Mouse (Mus musculus): ENCODE measurements around the gene Ttc28. TPM values are rescaled to one million over a fixed set of nuclear protein-coding genes. Genes with fewer than 3 reads are reported as not detected.

Gene Ttc28
- total RNA-seq, 2 experiments from 2014 or later, result 0.29 to 0.89 TPM

GRCm38 (mm10) chr5:111123050-111123746, 243.6 kb downstream of the Ttc28 start:
- no peak for ATAC-seq (ENCODE audit: poor library complexity, severe bottlenecking)

GRCm38 (mm10) chr5:111124620-111125200, 245.1 kb downstream of the Ttc28 start:
- ATAC-seq (ENCODE audit: poor library complexity, severe bottlenecking), result no peak

DNA sequence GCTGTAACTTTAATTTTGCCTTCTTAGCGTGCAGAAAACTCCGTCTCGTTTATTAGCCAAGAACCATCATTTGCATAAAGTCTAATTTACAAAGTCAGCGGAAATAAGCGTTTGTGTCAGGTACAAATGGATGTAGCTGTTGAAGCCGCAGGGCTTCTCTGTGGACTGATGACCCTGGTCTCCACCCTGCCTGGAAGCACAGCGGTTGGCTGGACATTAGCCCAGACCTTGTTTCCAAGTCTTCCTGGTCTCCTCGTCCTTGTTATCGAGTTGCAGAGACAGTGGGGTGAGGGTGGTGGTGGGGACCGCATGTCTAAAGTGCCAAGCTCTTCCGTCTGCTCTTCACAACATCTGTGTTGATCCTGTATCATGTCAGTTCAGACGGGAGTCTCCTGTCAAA, 246.1 kb downstream of the Ttc28 start:
- ATAC-seq (ENCODE audit: poor library complexity, severe bottlenecking), result no peak

DNA sequence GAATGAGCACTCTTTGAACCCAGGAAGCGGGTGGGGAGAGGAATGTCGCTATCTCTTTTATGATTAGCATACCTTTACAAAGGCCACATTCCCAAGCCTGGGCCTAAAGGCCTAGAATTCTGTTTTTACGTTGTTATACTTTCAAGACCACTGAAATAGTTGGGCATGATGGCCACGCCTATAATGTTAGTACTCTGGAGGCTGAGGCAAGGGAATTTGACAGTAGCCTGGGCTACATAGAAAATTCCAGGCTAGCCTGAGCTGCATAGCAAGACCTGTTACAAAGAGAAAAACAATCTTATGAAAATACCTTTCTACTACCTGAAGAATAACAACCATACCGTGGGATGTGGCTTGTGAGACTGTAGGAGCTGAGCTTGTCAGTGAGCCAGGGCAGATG, 248.2 kb downstream of the Ttc28 start:
- ATAC-seq (ENCODE audit: poor library complexity, severe bottlenecking), result no peak

DNA sequence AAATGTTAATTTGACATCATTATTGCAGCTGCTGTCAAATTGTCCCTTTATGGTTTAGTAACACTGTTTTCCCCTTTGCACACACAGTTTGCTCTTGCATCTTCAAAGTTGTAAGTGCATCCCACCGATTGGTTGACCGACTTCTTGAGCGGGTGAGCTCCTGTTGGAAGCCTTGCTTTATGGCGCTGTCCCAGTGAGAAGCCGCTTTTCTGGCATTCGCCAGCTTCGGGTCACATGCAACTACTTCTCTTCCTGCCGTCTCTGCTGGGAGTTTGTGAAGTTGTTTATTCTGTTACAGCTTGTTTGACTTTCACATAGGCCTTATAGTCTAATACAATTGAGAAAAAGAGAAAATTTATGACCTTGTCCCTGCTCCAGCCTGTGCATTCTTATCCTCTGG, 250.5 kb downstream of the Ttc28 start:
- ATAC-seq (ENCODE audit: poor library complexity, severe bottlenecking), result no peak

GRCm38 (mm10) chr5:111131561-111131960, 252.0 kb downstream of the Ttc28 start:
- no peak for ATAC-seq (ENCODE audit: poor library complexity, severe bottlenecking)

GRCm38 (mm10) chr5:111133150-111133549, 253.5 kb downstream of the Ttc28 start:
- peak; percentile 81 for ATAC-seq (ENCODE audit: poor library complexity, severe bottlenecking)

GRCm38 (mm10) chr5:111133754-111134153, 254.2 kb downstream of the Ttc28 start:
- no peak for ATAC-seq (ENCODE audit: poor library complexity, severe bottlenecking)

- no peak for ATAC-seq (ENCODE audit: poor library complexity, severe bottlenecking)
Measured at GRCm38 (mm10) chr5:111137283-111137682, 257.7 kb downstream of the Ttc28 start.

- no peak for ATAC-seq (ENCODE audit: poor library complexity, severe bottlenecking)
Measured at GRCm38 (mm10) chr5:111137742-111138141, 258.1 kb downstream of the Ttc28 start.

- ATAC-seq (ENCODE audit: poor library complexity, severe bottlenecking), result no peak
Measured at GRCm38 (mm10) chr5:111138239-111138833, 258.7 kb downstream of the Ttc28 start.

DNA sequence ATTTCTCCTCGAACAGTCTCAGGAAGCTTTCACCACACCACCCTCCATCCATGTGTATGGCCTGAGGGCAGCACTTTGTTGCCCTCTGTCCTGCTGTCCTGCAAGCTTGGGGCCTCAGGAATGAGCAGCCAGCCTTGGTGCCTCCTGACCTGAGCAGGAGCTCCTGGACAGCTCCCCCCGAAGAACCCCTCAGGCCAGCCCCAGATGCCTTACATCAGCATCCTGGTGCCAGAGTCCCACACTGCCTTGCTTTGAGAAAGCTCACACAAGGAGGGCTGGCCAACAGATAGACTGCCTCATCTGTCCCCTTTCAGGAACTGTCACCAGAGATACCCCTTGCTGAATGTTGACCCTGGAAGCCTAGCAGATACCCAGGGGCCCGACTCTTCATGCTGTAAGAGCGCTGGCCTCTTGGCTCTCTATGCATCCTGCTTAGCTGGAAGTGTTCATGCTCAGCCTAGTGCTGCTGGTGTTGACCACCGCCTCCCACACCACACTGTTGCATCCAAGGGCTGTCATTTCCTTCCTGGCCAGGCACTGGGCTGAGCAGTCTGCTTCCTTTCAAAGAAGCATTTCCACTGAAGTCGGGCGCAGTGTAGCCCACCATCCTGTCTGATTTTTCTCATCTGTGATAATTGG, 259.4 kb downstream of the Ttc28 start:
- ATAC-seq (ENCODE audit: poor library complexity, severe bottlenecking), result peak; percentile 44

DNA sequence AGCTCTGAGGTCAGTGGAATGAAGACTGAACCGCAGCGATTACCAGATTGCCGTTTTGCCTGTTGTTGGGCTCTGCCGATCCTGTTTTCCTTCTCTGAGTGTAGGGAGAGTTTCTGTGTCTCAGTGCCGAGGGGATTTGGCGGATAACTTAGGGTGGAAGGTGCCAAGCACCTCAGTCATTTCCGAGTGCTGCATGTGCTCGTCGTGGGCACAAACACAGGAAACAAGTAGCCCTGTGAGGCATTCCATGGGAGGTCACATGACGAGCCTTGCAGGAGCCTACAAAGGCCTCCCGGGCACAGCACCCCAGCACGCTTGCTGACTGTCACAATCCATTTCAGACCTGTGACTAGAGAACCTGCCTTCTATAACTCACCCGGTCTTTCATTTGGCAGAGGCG, 260.0 kb downstream of the Ttc28 start:
- no peak for ATAC-seq (ENCODE audit: poor library complexity, severe bottlenecking)

- peak; percentile 87 for ATAC-seq (ENCODE audit: poor library complexity, severe bottlenecking)
Measured at GRCm38 (mm10) chr5:111141139-111141885, 261.7 kb downstream of the Ttc28 start.

DNA sequence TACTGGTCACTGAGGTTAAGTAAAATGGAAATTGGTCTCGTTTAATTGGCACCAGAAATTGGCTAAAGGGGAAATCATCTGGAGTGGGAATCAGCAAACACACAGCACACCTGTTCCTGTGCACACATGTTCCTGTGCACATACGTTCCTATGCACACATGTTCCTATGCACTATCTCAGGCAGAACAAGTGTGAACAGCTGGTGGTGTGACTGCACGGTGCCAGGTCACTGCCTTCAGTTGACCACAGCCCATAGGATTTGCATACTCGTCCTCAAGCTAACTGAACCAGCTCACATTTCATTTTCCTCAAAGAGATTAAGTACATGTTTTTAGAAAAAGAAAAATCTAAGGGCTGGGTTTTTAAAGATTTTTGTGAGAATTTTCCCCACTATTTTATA, 263.2 kb downstream of the Ttc28 start:
- ATAC-seq (ENCODE audit: poor library complexity, severe bottlenecking), result no peak

GRCm38 (mm10) chr5:111144411-111144810, 264.8 kb downstream of the Ttc28 start:
- no peak for ATAC-seq (ENCODE audit: poor library complexity, severe bottlenecking)

DNA sequence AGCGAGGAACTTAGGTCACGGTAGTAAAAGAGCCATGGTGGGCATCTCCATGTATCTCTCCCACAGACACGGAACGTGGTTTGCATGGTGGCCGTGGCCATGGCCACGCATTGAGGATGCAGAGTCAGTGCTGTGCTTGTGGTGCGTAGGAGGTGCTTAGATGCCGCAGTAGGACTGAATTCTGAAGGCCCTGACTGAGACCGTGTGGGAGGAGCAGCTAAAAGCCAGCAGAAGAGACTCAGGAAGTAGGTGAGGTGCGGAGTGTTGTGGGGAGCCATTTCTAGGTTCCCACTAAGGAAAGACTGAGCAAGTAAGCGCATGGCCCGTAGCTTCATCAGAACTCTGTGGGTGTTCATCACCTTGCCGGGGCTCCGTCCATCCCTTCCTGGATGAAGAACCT, 271.0 kb downstream of the Ttc28 start:
- ATAC-seq (ENCODE audit: poor library complexity, severe bottlenecking), result no peak

GRCm38 (mm10) chr5:111151882-111152759, 272.5 kb downstream of the Ttc28 start:
- no peak for ATAC-seq (ENCODE audit: poor library complexity, severe bottlenecking)

DNA sequence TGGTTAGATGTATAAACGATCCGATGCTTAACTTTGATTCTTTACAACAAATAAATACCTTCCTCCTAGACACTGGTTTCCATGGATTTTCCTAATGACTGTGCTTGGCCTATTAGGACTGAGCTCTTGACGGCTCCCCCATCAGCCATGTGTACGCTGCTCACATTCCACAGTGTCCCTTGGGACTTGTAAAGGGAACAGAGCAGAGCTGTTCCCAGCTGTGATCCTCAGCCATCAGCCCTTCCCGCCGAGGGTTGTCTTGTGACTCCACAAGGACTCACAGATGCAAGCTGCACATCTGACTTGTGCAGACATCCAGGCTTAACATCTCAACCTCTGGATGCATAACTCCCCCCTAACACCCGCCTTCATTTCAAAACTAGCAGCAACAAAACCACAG, 275.0 kb downstream of the Ttc28 start:
- no peak for ATAC-seq (ENCODE audit: poor library complexity, severe bottlenecking)

- no peak for ATAC-seq (ENCODE audit: poor library complexity, severe bottlenecking)
Measured at GRCm38 (mm10) chr5:111155271-111155670, 275.7 kb downstream of the Ttc28 start.

Measured in megakaryocyte, adult 5-6 weeks (primary cell).